ENCODE assay signal across 16 mouse cellular contexts in the genomic region with DNA sequence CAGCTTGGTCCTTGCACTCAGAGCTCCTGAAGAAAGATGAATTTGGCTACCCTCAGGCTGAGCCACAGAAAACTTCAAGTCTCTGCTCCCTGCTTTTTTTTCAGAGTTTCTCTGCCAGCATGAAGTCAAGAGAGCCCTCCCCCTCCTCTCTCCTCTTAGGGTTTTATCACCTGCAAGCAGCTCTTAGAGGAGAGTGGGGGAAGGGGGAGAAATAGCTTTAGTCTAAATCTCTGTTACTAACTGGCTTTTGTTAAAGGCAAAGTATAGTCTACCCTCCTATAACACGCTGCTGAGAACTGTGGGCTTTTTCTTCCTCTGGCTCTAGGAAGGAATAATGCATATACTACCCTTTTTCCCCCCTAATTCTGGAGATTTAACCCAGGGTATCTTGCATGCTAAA. TPM values are rescaled to one million over a fixed set of nuclear protein-coding genes. Genes with fewer than 3 reads are reported as not detected.
A peak's percentile ranks its signal among the peaks of the same experiment; 100 is the strongest.
DNase-seq lines count a peak whose midpoint lies in the region; ATAC-seq and TF ChIP-seq lines count a peak whose summit lies in the region.
"Had no signal": no experiment of that assay in that cellular context is flagged by ENCODE, and none has a peak within 500 bp of the region (broad histone marks: within the 10 kb centered on the region; RNA-seq: fewer than 3 reads in every experiment).

No protein-coding gene starts in this region.

- H3K27me3 ChIP-seq in forebrain, embryonic 16.5 days (replicated peaks; ENCODE audit: control insufficient read depth, insufficient read depth, low read length): no peaks in the 10 kb centered on the region
- H3K27me3 ChIP-seq in forebrain, embryonic 12.5 days: 0 out of 2 replicates have a peak, but pooled peaks cover 8% of the 10 kb centered on the region
- H3K27me3 ChIP-seq in lung, embryonic 16.5 days (ENCODE audit: control insufficient read depth, insufficient read depth, low read depth, low read length): no peaks in the 10 kb centered on the region
- H3K27me3 ChIP-seq in lung, postnatal 0 days (replicated peaks; ENCODE audit: insufficient read depth, low read length): no peaks in the 10 kb centered on the region
- H3K27me3 ChIP-seq in intestine, embryonic 16.5 days (replicated peaks; ENCODE audit: control insufficient read depth, insufficient read depth, low read length): no peaks in the 10 kb centered on the region
- no peaks in the 10 kb centered on the region for H3K27me3 ChIP-seq in stomach, embryonic 16.5 days (ENCODE audit: control insufficient read depth, insufficient read depth, low read length)
- H3K27me3 ChIP-seq: embryonic facial prominence, embryonic 15.5 days; heart, embryonic 13.5 days had no signal

- no peaks in the 10 kb centered on the region for H3K36me3 ChIP-seq in forebrain, embryonic 16.5 days (ENCODE audit: control insufficient read depth, insufficient read depth)
- H3K36me3 ChIP-seq in forebrain, embryonic 12.5 days (replicated peaks): no peaks in the 10 kb centered on the region
- no peaks in the 10 kb centered on the region for H3K36me3 ChIP-seq in lung, embryonic 16.5 days (ENCODE audit: control insufficient read depth, insufficient read depth, low read length)
- H3K36me3 ChIP-seq in lung, postnatal 0 days (ENCODE audit: insufficient read depth, low read length): no peaks in the 10 kb centered on the region
- no peaks in the 10 kb centered on the region for H3K36me3 ChIP-seq in intestine, embryonic 16.5 days (ENCODE audit: control insufficient read depth, insufficient read depth, low read length)
- H3K36me3 ChIP-seq in stomach, embryonic 16.5 days (ENCODE audit: control insufficient read depth, insufficient read depth, low read length): no peaks in the 10 kb centered on the region
- H3K36me3 ChIP-seq: embryonic facial prominence, embryonic 15.5 days; G1E; heart, embryonic 13.5 days; hindbrain, embryonic 12.5 days; midbrain, embryonic 10.5 days had no signal

- DNase-seq in lung, postnatal 0 days (ENCODE audit: low spot score): no peak
- no peak for DNase-seq in gastrocnemius, postnatal 4 days (ENCODE audit: low spot score in 2 of 2)
- DNase-seq in MN1 (ENCODE audit: low spot score): no peak
- DNase-seq: adrenal gland, postnatal 14 days; cerebellum, postnatal 14 days; kidney, adult 2 months had no signal

- 26% methylated on average over 1 of the region's 1 CpGs for WGBS in forebrain, embryonic 16.5 days
- WGBS in forebrain, embryonic 12.5 days: 7% methylated on average over 1 of the region's 1 CpGs
- 28% methylated on average over 1 of the region's 1 CpGs for WGBS in lung, embryonic 16.5 days
- 48% methylated on average over 1 of the region's 1 CpGs for WGBS in lung, postnatal 0 days
- 26% methylated on average over 1 of the region's 1 CpGs for WGBS in intestine, embryonic 16.5 days
- 39% methylated on average over 1 of the region's 1 CpGs for WGBS in stomach, embryonic 16.5 days

- H3K4me2 ChIP-seq in forebrain, embryonic 16.5 days (ENCODE audit: low read length): no peak overlapping the region
- no peak overlapping the region for H3K4me2 ChIP-seq in forebrain, embryonic 12.5 days
- 0 out of 2 replicates have a peak overlapping the region, but pooled peaks have one; percentile 9 for H3K4me2 ChIP-seq in lung, embryonic 16.5 days (ENCODE audit: low read depth, low read length)
- no peak overlapping the region for H3K4me2 ChIP-seq in lung, postnatal 0 days (replicated peaks; ENCODE audit: low read depth, low read length)
- no peak overlapping the region for H3K4me2 ChIP-seq in intestine, embryonic 16.5 days (ENCODE audit: low read depth, low read length)
- no peak overlapping the region for H3K4me2 ChIP-seq in stomach, embryonic 16.5 days (ENCODE audit: low read depth, low read length)
- H3K4me2 ChIP-seq: embryonic facial prominence, embryonic 15.5 days; heart, embryonic 13.5 days; hindbrain, embryonic 12.5 days had no signal

- H3K4me1 ChIP-seq in forebrain, embryonic 16.5 days (replicated peaks; ENCODE audit: control insufficient read depth, insufficient read depth, low read length): peaks cover 8% of the 10 kb centered on the region
- H3K4me1 ChIP-seq in forebrain, embryonic 12.5 days: peaks cover 20% of the 10 kb centered on the region
- H3K4me1 ChIP-seq in lung, embryonic 16.5 days (replicated peaks; ENCODE audit: control insufficient read depth, insufficient read depth, low read length): peaks cover 31% of the 10 kb centered on the region
- H3K4me1 ChIP-seq in lung, postnatal 0 days (ENCODE audit: insufficient read depth, low read depth, low read length): 0 out of 2 replicates have a peak, but pooled peaks cover 8% of the 10 kb centered on the region
- H3K4me1 ChIP-seq in intestine, embryonic 16.5 days (ENCODE audit: control insufficient read depth, insufficient read depth, low read length): peaks cover 30% of the 10 kb centered on the region
- peaks cover 32% of the 10 kb centered on the region for H3K4me1 ChIP-seq in stomach, embryonic 16.5 days (ENCODE audit: control insufficient read depth, insufficient read depth, low read length)

- H3K4me3 ChIP-seq in forebrain, embryonic 16.5 days (replicated peaks; ENCODE audit: low read length): no peak overlapping the region
- H3K4me3 ChIP-seq in forebrain, embryonic 12.5 days (replicated peaks): no peak overlapping the region
- no peak overlapping the region for H3K4me3 ChIP-seq in lung, embryonic 16.5 days (ENCODE audit: low read length)
- H3K4me3 ChIP-seq in lung, postnatal 0 days (ENCODE audit: low read depth, low read length): no peak overlapping the region
- no peak overlapping the region for H3K4me3 ChIP-seq in intestine, embryonic 16.5 days (ENCODE audit: low read length)
- no peak overlapping the region for H3K4me3 ChIP-seq in stomach, embryonic 16.5 days (replicated peaks; ENCODE audit: low read length)
- H3K4me3 ChIP-seq: embryonic facial prominence, embryonic 15.5 days; heart, embryonic 13.5 days; hindbrain, embryonic 12.5 days; midbrain, embryonic 10.5 days had no signal

- TF ChIP-seq CTCF in lung, postnatal 0 days (IDR thresholded peaks at IDR 0.05): no peak

- ATAC-seq in forebrain, embryonic 16.5 days: peak; percentile 49; the same call in 1 of the 2 replicates
- ATAC-seq in forebrain, embryonic 12.5 days (ENCODE audit: low FRiP score): no peak
- peak; percentile 6; the same call in 1 of the 2 replicates for ATAC-seq in lung, embryonic 16.5 days (ENCODE audit: low read depth)
- no peak for ATAC-seq in lung, postnatal 0 days
- ATAC-seq in intestine, embryonic 16.5 days: no peak
- ATAC-seq in stomach, embryonic 16.5 days (ENCODE audit: insufficient read depth, low FRiP score): no peak

- H3K9me3 ChIP-seq in forebrain, embryonic 16.5 days (ENCODE audit: control insufficient read depth, low read length): no peaks in the 10 kb centered on the region
- H3K9me3 ChIP-seq in forebrain, embryonic 12.5 days: no peaks in the 10 kb centered on the region
- no peaks in the 10 kb centered on the region for H3K9me3 ChIP-seq in lung, embryonic 16.5 days (ENCODE audit: control insufficient read depth, low read length)
- H3K9me3 ChIP-seq in lung, postnatal 0 days (ENCODE audit: low read length): no peaks in the 10 kb centered on the region
- no peaks in the 10 kb centered on the region for H3K9me3 ChIP-seq in intestine, embryonic 16.5 days (ENCODE audit: control insufficient read depth, low read length)
- no peaks in the 10 kb centered on the region for H3K9me3 ChIP-seq in stomach, embryonic 16.5 days (replicated peaks; ENCODE audit: control insufficient read depth, low read length)
- H3K9me3 ChIP-seq: embryonic facial prominence, embryonic 15.5 days; G1E; heart, embryonic 13.5 days; hindbrain, embryonic 12.5 days; midbrain, embryonic 10.5 days had no signal

- no peak overlapping the region for H3K9ac ChIP-seq in forebrain, embryonic 16.5 days (replicated peaks; ENCODE audit: low read depth, low read length)
- H3K9ac ChIP-seq in forebrain, embryonic 12.5 days: no peak overlapping the region
- H3K9ac ChIP-seq in lung, embryonic 16.5 days (ENCODE audit: low read length): 0 out of 2 replicates have a peak overlapping the region, but pooled peaks have one; percentile 22
- no peak overlapping the region for H3K9ac ChIP-seq in lung, postnatal 0 days (replicated peaks; ENCODE audit: low read depth)
- H3K9ac ChIP-seq in intestine, embryonic 16.5 days (ENCODE audit: low read depth, low read length): no peak overlapping the region
- H3K9ac ChIP-seq in stomach, embryonic 16.5 days (ENCODE audit: low read length): no peak overlapping the region
- H3K9ac ChIP-seq: embryonic facial prominence, embryonic 15.5 days; heart, embryonic 13.5 days; hindbrain, embryonic 12.5 days had no signal

- no peak for TF ChIP-seq EP300 in lung, postnatal 0 days (IDR thresholded peaks at IDR 0.05)

- H3K27ac ChIP-seq in forebrain, embryonic 16.5 days (ENCODE audit: low read length): no peak overlapping the region
- no peak overlapping the region for H3K27ac ChIP-seq in forebrain, embryonic 12.5 days
- no peak overlapping the region for H3K27ac ChIP-seq in lung, embryonic 16.5 days (ENCODE audit: low read length)
- H3K27ac ChIP-seq in lung, postnatal 0 days (ENCODE audit: low read length): no peak overlapping the region
- H3K27ac ChIP-seq in intestine, embryonic 16.5 days (ENCODE audit: low read length): peak overlapping the region; percentile 96
- H3K27ac ChIP-seq in stomach, embryonic 16.5 days (ENCODE audit: low read length): peak overlapping the region; percentile 82
- H3K27ac ChIP-seq: embryonic facial prominence, embryonic 15.5 days; heart, embryonic 13.5 days; hindbrain, embryonic 12.5 days; midbrain, embryonic 10.5 days had no signal

RNA-seq across cellular contexts. Expression of gene Eml4, which starts 41.5 kb away (rescaled TPM):
- polyA plus RNA-seq in forebrain, embryonic 16.5 days (2015; fragmentation: Nextera tagmentation; extraction: Ambion mirVana): 31.7 and 33.9 TPM in 2 replicates
- polyA plus RNA-seq in forebrain, embryonic 12.5 days (2016; fragmentation: Nextera tagmentation; extraction: Ambion mirVana): 44.5 and 46.6 TPM in 2 replicates
- 28.4 and 28.6 TPM in 2 replicates for polyA plus RNA-seq in lung, embryonic 16.5 days (2015; fragmentation: Nextera tagmentation; extraction: Ambion mirVana)
- 13.4 and 15.8 TPM in 2 replicates for polyA plus RNA-seq in lung, postnatal 0 days (2015; fragmentation: Nextera tagmentation; extraction: Ambion mirVana)
- 26.3 and 28.8 TPM in 2 replicates for polyA plus RNA-seq in intestine, embryonic 16.5 days (2015; fragmentation: Nextera tagmentation; extraction: Ambion mirVana)
- 21.4 and 24.2 TPM in 2 replicates for polyA plus RNA-seq in stomach, embryonic 16.5 days (2015; fragmentation: Nextera tagmentation; extraction: Ambion mirVana)
- total RNA-seq in gastrocnemius, postnatal 4 days (2021): 10 to 100 TPM; 11.6 to 13.6 TPM

Comparison
In these comparisons a context has a peak if more than half of its experiments do, and no peak if none do; other contexts are left out.
1. ATAC-seq: peak in forebrain, embryonic 16.5 days (single experiment) and lung, embryonic 16.5 days (single experiment); none in forebrain, embryonic 12.5 days (single experiment), lung, postnatal 0 days (single experiment), intestine, embryonic 16.5 days (single experiment) and stomach, embryonic 16.5 days (single experiment).
2. H3K27ac ChIP-seq: peak in intestine, embryonic 16.5 days (single experiment) and stomach, embryonic 16.5 days (single experiment); none in forebrain, embryonic 16.5 days (single experiment), forebrain, embryonic 12.5 days (single experiment), lung, embryonic 16.5 days (single experiment) and lung, postnatal 0 days (single experiment).